Mouse (Mus musculus) neutrophil, adult 5-6 weeks (primary cell): ENCODE results near the gene Riox2. TPM values are rescaled to one million over a fixed set of nuclear protein-coding genes. Genes with fewer than 3 reads are reported as not detected.

ENCODE experiments used
- ATAC-seq: fragments of 151-379, 151-347 bp; 2 replicates; pipeline ENCODE4 v1.8.0; 2017; ENCODE audit warnings: mild to moderate bottlenecking, moderate TSS enrichment; ENCODE audit not compliant: insufficient number of reproducible peaks, poor library complexity, low FRiP score, severe bottlenecking; ENCODE audit errors: extremely low read depth
- total RNA-seq: library from RNA; stranded (forward); fragments of 200-1000 nt; gene quantifications from 2 replicates; pipeline ENCODE4 v1.2.3, GENCODE M21; 2017

The Riox2 gene
- total RNA-seq = 57.2 and 68.2 TPM in 2 replicates

GRCm38 (mm10) chr16:59471637-59472278 lies at the start of gene Riox2:
Riox2 (plus strand) TSS chr16:59471775.
- peak; percentile 78 for ATAC-seq

DNA sequence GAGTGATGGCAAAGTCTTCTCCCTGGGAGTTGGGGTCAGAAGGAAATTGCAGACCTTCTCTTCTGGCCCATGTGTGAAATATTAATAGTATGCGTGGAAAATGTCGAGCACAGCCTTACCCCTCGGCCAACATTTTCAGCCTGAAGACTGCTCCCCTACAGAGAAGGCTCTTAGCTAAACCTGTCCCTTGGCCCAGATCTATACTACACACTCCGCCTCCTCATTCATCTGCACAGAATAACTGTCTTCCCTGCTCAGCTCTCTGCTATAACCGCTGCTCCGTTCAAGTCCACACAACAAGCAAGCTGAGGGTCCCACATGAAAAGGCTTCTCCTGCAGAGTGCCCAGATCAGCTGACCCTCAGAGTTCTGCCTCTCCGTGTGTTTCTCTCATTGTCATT lies 43.6 kb upstream of the Riox2 start:
- no peak for ATAC-seq

DNA sequence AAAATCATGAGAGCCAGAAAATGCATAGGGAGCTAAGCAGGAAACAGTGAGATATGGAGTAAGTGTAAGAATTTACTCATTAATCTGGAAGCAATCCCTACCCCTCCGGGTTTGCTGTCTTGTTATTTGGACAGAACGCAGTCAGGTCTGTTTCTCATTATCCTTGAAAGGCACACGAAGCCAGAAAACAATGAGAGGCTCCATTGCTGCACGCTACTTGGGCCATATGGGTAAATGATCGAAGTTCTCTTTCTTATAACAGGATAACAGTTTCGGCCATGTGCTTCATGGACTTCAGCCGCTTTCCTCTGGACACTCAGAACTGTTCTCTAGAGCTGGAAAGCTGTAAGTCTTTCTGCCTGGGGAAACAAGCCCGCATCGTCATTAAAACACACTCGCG lies 38.4 kb upstream of the Riox2 start:
- no peak for ATAC-seq

DNA sequence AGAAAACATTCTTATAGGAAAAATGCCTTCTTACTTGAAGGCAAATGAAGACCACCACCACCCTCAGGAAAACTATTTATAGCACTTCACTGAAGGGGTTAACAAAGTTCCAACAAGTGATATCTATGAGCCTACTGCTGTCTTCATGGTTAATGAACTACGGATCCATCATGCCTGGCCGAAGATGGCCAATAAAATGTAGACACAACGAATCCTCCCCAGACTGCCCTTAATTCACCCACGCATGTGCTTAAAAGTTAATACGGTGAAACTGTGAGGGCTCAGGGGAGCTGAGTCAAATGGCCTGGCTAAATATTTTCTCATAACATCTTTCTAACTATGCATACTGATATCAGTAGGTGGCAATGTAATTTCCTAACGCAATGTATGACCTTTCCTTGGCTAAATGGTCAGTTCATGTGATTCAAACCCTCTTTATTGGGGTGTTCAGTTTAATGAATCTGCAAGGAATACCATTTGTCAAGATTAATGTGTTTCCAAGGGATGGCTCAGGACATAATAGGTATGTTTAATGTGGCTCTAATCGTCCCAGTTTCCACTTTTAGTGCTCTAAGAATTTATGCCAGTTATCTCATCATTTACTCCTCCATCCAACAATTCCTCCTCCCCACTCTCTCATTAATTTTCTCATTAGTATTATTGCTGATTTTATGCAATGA lies 26.6 kb upstream of the Riox2 start:
- no peak for ATAC-seq

DNA sequence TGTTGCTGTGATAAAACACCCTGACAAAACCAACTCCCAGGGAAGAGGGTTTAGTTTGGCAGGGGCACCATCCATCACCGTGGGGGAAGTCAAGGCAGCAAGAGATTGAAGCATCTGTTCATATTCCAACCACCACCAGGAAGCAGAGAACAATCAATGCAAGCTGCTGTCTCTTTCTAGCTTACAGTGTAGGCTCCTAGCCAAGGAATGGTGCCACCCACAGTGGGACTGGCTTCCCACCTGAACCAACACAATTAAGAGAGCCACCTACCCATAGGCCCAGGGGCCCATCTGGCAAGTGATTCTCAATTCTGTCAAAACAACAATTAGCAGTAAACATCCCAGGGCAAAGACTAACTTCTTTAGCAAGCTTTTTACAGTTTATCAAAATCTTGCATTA lies 23.4 kb upstream of the Riox2 start:
- ATAC-seq = no peak

GRCm38 (mm10) chr16:59449092-59449491 lies 22.5 kb upstream of the Riox2 start:
- ATAC-seq = 0 out of 2 replicates have a peak, but pooled peaks have one; percentile 26

DNA sequence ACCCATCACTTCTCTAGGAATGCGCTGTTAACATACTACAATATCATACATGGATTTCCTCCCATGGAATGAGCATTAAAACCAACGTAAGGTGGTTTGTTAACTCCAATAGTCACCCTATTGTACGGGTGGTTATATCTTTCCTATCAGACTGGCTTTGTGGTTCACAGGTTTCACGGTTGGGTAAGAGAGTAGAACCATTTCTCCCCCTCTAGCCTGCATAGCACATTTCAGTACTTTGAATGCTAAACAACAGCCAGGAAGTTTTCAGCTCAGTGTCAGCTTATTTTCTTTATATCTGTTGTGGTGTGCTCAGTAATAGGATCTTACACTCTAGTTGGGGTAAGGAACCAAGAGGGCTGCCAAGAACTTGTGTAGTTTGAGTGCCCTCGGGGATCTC lies 19.8 kb upstream of the Riox2 start:
- ATAC-seq = peak; percentile 76; the same call in 1 of the 2 replicates

DNA sequence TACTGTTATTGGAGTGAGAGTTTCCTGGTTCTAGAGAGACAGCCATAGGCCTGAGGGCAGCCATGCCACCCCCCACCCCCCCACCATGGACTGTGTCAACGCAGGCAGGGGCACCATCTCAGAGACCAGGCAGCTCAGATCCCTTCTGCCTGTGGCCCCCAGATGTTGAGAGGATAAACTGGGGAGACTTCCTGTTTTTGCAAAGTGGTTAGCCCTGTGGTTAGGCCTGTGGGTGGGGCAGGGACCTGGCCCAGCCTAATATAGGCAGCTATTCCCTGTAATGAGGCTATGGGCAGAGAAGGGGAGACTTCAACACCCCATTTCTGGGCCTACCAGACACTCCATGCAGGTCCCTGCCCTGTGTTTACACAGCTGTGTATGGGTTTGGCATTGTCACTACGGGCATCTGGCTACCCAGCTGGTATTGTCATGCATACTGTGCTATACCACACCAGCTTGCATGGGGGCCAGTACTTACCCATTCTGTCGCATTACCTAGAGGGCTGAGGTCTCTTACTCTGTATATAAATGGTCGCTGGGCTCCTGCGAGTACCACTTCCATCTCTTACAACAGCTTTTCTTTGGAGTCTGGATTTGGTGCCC lies 12.2 kb upstream of the Riox2 start:
- peak; percentile 92 for ATAC-seq

GRCm38 (mm10) chr16:59463567-59463966 lies 8.0 kb upstream of the Riox2 start:
- ATAC-seq = no peak

DNA sequence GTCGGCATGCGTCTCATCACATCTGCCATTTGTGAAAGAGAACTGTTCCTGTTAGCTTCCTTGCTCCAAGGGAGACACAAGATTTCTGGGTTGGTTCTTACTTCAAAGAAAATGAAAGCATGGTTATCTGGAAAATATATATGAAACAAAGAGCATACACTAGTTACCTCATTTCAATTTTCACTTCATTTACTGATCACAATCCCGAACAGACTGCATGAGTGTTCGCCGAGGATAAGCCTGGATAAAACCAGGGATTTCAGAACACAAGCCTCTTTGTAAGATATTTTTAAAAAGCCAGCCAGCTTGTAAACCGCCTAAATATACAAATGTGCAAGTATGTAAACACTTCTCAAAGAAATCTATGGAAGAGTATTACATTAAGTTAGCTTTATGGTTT lies 7.6 kb upstream of the Riox2 start:
- no peak for ATAC-seq

DNA sequence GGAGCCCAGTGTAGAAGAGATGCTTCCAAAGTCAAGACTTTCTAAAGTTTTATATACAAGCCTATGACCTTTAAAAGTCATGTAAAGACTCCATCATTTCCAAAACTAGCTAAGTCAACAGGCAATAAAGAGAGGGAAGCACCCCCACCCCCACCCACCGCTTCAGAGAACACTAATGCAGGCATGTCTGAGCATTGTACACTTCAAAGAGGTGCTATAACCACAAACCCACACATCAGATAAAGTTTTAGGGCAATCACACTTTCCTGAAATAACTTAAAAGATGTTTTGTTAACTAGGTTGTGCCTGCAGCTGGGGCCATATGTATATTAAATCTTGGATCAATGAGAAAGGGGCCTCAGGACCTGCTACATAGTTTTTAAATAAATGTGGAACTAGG lies 1.7 kb upstream of the Riox2 start:
- ATAC-seq = no peak

- ATAC-seq = no peak
Measured at GRCm38 (mm10) chr16:59472546-59472945, 971 bp downstream of the Riox2 start.

GRCm38 (mm10) chr16:59474788-59475187 lies 3.2 kb downstream of the Riox2 start:
- ATAC-seq = peak; percentile 65; the same call in 1 of the 2 replicates

DNA sequence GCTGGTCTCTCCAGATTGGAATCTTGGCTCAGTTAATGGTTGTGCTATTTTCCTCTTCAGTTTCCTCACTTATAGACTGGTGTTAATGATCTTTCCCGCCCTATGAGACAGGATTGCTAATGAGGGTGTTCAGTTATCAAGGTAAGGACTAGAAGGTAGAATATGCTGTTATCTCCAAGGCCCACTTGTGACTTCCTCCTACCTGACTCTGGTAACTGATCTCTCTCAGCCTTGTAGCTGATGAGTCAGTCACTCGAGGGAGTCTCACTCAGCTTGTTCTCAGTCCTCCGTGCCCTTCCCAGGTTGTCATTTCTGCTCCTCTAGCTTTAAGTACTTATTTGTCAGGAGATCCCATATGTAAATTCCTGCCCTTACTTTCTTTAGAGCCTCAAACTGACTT lies 6.4 kb downstream of the Riox2 start:
- no peak for ATAC-seq

- no peak for ATAC-seq
Measured at GRCm38 (mm10) chr16:59487239-59487638, 15.7 kb downstream of the Riox2 start.

DNA sequence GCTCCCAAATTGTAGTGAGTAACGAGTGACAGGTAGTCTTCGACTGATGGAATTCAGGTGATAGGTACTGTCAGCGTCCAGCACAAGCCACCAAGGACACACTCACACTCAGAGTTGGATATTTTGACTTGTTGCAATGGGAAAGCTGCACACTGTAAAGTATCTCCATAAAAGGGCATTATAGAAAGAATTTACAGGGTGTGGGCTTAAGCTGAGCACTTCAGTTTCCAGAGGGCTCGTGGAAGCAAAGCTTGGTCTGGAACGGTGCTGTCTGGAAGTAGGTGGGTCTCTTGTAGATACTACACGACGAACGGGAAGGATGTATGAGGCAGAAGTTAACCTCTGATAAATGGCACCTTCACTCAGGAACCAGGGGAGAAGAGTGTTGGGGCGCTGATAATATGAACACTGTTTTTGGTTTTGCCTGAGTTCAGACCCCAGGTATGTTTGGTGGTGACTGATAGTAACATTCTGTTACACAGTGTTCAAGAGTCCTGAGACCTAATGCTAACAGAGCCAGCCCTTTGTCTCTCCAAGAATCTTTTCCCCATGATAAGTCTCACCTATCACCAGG lies 16.5 kb downstream of the Riox2 start:
- no peak for ATAC-seq

DNA sequence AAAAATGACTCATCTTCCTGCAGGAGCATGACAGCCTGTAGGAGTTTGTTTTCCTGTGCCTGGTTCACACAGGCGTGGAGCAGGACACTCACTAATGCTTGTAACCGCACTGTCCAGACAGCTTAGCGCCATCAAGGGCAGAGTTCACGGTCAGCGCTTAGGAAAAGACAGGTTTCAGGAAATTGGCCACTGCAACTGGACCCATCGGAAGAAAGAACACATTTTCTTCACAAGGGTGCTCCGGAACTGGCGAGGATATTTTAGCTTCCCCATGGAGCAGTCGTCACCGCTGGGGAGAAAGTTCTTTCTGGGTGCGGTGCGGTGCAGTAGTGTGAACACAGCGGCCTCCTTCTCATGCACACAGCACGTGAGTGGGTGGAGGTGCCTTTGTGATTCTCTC lies 21.6 kb downstream of the Riox2 start:
- ATAC-seq = no peak

- ATAC-seq = no peak
Measured at GRCm38 (mm10) chr16:59497947-59498346, 26.4 kb downstream of the Riox2 start.

- ATAC-seq = no peak
Measured at GRCm38 (mm10) chr16:59499180-59499579, 27.6 kb downstream of the Riox2 start.

- no peak for ATAC-seq
Measured at GRCm38 (mm10) chr16:59509830-59510229, 38.3 kb downstream of the Riox2 start.
